Mouse (Mus musculus) G1E (cell line): ENCODE measurements around the gene Abcb5.

Experiments used
- CTCF ChIP-seq: IDR thresholded peaks from 2 replicates; pipeline ENCODE4 v1.5.1; 2012; ENCODE audit warnings: low read depth, low read length, inconsistent platforms, mixed read lengths
- GATA1 ChIP-seq: IDR thresholded peaks from 2 replicates; pipeline ENCODE4 v1.6.1; 2012; ENCODE audit warnings: borderline replicate concordance, low read length, inconsistent platforms, mixed read lengths
- GATA2 ChIP-seq: IDR thresholded peaks from 2 replicates; pipeline ENCODE4 v1.6.1; 2012; ENCODE audit warnings: low read depth, low read length, inconsistent platforms, borderline replicate concordance
- POLR2AphosphoS5 ChIP-seq: IDR thresholded peaks from 2 replicates; pipeline ENCODE4 v1.6.1; 2012; ENCODE audit warnings: low read depth, low read length, inconsistent platforms; ENCODE audit not compliant: insufficient replicate concordance
- TAL1 ChIP-seq: conservative IDR thresholded peaks from 2 replicates; pipeline ENCODE4 v1.6.1; 2012; ENCODE audit warnings: low read depth, low read length, inconsistent platforms, mixed read lengths

GRCm38 (mm10) chr12:118836411-118837341 is 129.5 kb downstream of the Abcb5 start:
- TF ChIP-seq CTCF = no peak
- no peak for TF ChIP-seq GATA1
- TF ChIP-seq GATA2 = no peak
- no peak for TF ChIP-seq POLR2AphosphoS5
- TF ChIP-seq TAL1 = no peak
